Mouse (Mus musculus) liver, embryonic 13.5 days (tissue): ENCODE results near the gene Jsrp1. TPM values are rescaled to one million over a fixed set of nuclear protein-coding genes. Genes with fewer than 3 reads are reported as not detected.

ENCODE experiments used
- ATAC-seq: fragments of 200-750 bp; cut with Nextera tagmentation; 2 replicates; pipeline ENCODE4 v1.8.0; 2017; ENCODE audit warnings: low read depth, mild to moderate bottlenecking, moderate number of reproducible peaks, moderate library complexity
- DNase-seq: peaks from one replicate; pipeline ENCODE4 v3.0.0; 2022
- H3K27ac ChIP-seq: fragments of 300-500 bp; sonication (generic); 2 replicates; pipeline ENCODE4 v1.5.1; 2015; ENCODE audit warnings: moderate library complexity, mild to moderate bottlenecking, inconsistent platforms
- H3K27me3 ChIP-seq: fragments of 300-500 bp; sonication (generic); 2 replicates; pipeline ENCODE4 v1.6.1; 2015; ENCODE audit warnings: mild to moderate bottlenecking, inconsistent platforms
- H3K36me3 ChIP-seq: fragments of 300-500 bp; sonication (generic); 2 replicates; pipeline ENCODE4 v1.6.1; 2015; ENCODE audit warnings: mild to moderate bottlenecking, inconsistent platforms
- H3K4me1 ChIP-seq: fragments of 300-500 bp; sonication (generic); replicated peaks from 2 replicates; pipeline ENCODE4 v1.6.1; 2015; ENCODE audit warnings: inconsistent platforms
- H3K4me2 ChIP-seq: fragments of 300-500 bp; sonication (generic); 2 replicates; pipeline ENCODE4 v1.6.1; 2015; ENCODE audit warnings: inconsistent platforms, mild to moderate bottlenecking, moderate library complexity
- H3K4me3 ChIP-seq: fragments of 300-500 bp; sonication (generic); replicated peaks from 2 replicates; pipeline ENCODE4 v1.5.1; 2015; ENCODE audit warnings: mild to moderate bottlenecking, inconsistent platforms
- H3K9ac ChIP-seq: fragments of 300-500 bp; sonication (generic); 2 replicates; pipeline ENCODE4 v1.6.1; 2015; ENCODE audit warnings: mild to moderate bottlenecking, inconsistent platforms
- H3K9me3 ChIP-seq: fragments of 300-500 bp; sonication (generic); replicated peaks from 2 replicates; pipeline ENCODE4 v1.6.1; 2016; ENCODE audit warnings: inconsistent platforms
- WGBS: fragments of 180-500 bp; shearing (Covaris S2); methylation state at CpG from one replicate; pipeline ENCODE4 v1.1.7; 2015; ENCODE audit not compliant: insufficient replicate concordance; 5-methylcytosine and 5-hydroxymethylcytosine counted together
- polyA plus RNA-seq: library from polyadenylated mRNA; unstranded; fragments of >200 nt; fragmentation: Nextera tagmentation; extraction: Ambion mirVana; gene quantifications from 2 replicates; pipeline ENCODE4 v1.2.1, GENCODE M21; 2015

Jsrp1 gene
- polyA plus RNA-seq, 1 experiment from 2014 or later, result 0.38 TPM

GRCm38 (mm10) chr10:80798150-80799006, 14.9 kb downstream of the Jsrp1 start, which contains the start of the genes Sf3a2 and Plekhj1:
Gene Sf3a2, plus strand, starts transcription at chr10:80798198.
Gene Plekhj1, minus strand, starts transcription at chr10:80798626.
- DNase-seq (peak; percentile 93), ATAC-seq (peak; percentile 92)
- Histone ChIP-seq H3K4me1 (peaks cover 48% of the 10 kb centered on the region), H3K9ac (peak within 1 kb of the TSS; percentile 95), H3K36me3 (peaks cover 67% of the 10 kb centered on the region), H3K27me3 (no peaks in the 10 kb centered on the region), H3K9me3 (no peaks in the 10 kb centered on the region), H3K4me3 (peak within 1 kb of the TSS; percentile 90), H3K4me2 (peak within 1 kb of the TSS; percentile 78), H3K27ac (peak within 1 kb of the TSS; percentile 92)
- WGBS, result under 1% methylated on average over 104 of the region's 104 CpGs

- Histone ChIP-seq H3K27me3 (no peaks in the 10 kb centered on the region), H3K4me2 (peak overlapping the region; percentile 78), H3K9me3 (no peaks in the 10 kb centered on the region), H3K4me1 (peaks cover 48% of the 10 kb centered on the region), H3K36me3 (peaks cover 67% of the 10 kb centered on the region), H3K9ac (peak overlapping the region; percentile 95), H3K27ac (peak overlapping the region; percentile 92), H3K4me3 (peak overlapping the region; percentile 90)
- DNase-seq (no peak), ATAC-seq (peak; percentile 59)
- 2% methylated on average over 59 of the region's 59 CpGs for WGBS
Measured at GRCm38 (mm10) chr10:80797186-80798149, 15.8 kb downstream of the Jsrp1 start.

GRCm38 (mm10) chr10:80796307-80796848, 16.9 kb downstream of the Jsrp1 start:
- Histone ChIP-seq H3K9ac (peak overlapping the region; percentile 95), H3K4me3 (peak overlapping the region; percentile 90), H3K27ac (peak overlapping the region; percentile 92), H3K9me3 (no peaks in the 10 kb centered on the region), H3K4me1 (peaks cover 54% of the 10 kb centered on the region), H3K4me2 (peak overlapping the region; percentile 78), H3K36me3 (peaks cover 67% of the 10 kb centered on the region), H3K27me3 (no peaks in the 10 kb centered on the region)
- 82% methylated on average over 9 of the region's 9 CpGs for WGBS
- ATAC-seq (no peak), DNase-seq (no peak)

GRCm38 (mm10) chr10:80794750-80795149, 18.5 kb downstream of the Jsrp1 start:
- no peak for ATAC-seq
- H3K27me3 ChIP-seq, result no peaks in the 10 kb centered on the region
- peaks cover 44% of the 10 kb centered on the region for H3K4me1 ChIP-seq
- peak overlapping the region; percentile 1; the same call in 1 of the 2 replicates for H3K27ac ChIP-seq
- H3K9me3 ChIP-seq, result no peaks in the 10 kb centered on the region
- H3K9ac ChIP-seq, result no peak overlapping the region
- WGBS, result 91% methylated on average over 8 of the region's 8 CpGs
- peaks cover 70% of the 10 kb centered on the region for H3K36me3 ChIP-seq
- no peak overlapping the region for H3K4me2 ChIP-seq
- H3K4me3 ChIP-seq, result no peak overlapping the region
- no peak for DNase-seq

GRCm38 (mm10) chr10:80793803-80794202, 19.5 kb downstream of the Jsrp1 start:
- Histone ChIP-seq H3K27me3 (no peaks in the 10 kb centered on the region), H3K36me3 (peaks cover 78% of the 10 kb centered on the region), H3K9ac (no peak overlapping the region), H3K4me1 (peaks cover 37% of the 10 kb centered on the region), H3K9me3 (no peaks in the 10 kb centered on the region), H3K27ac (no peak overlapping the region), H3K4me3 (no peak overlapping the region), H3K4me2 (no peak overlapping the region)
- 86% methylated on average over 4 of the region's 4 CpGs for WGBS
- ATAC-seq (no peak), DNase-seq (no peak)

- no peaks in the 10 kb centered on the region for H3K9me3 ChIP-seq
- 88% methylated on average over 13 of the region's 13 CpGs for WGBS
- peaks cover 37% of the 10 kb centered on the region for H3K4me1 ChIP-seq
- H3K4me3 ChIP-seq, result no peak overlapping the region
- no peak overlapping the region for H3K4me2 ChIP-seq
- ATAC-seq (no peak), DNase-seq (no peak)
- no peaks in the 10 kb centered on the region for H3K27me3 ChIP-seq
- H3K36me3 ChIP-seq, result peaks cover 84% of the 10 kb centered on the region
- no peak overlapping the region for H3K9ac ChIP-seq
- H3K27ac ChIP-seq, result no peak overlapping the region
Measured at GRCm38 (mm10) chr10:80793033-80793784, 20.1 kb downstream of the Jsrp1 start.

- Histone ChIP-seq H3K4me2 (no peak overlapping the region), H3K27me3 (no peaks in the 10 kb centered on the region), H3K36me3 (peaks cover 92% of the 10 kb centered on the region), H3K4me3 (no peak overlapping the region), H3K9me3 (no peaks in the 10 kb centered on the region), H3K27ac (no peak overlapping the region), H3K4me1 (peaks cover 37% of the 10 kb centered on the region), H3K9ac (no peak overlapping the region)
- DNase-seq (no peak), ATAC-seq (no peak)
- 64% methylated on average over 41 of the region's 41 CpGs for WGBS
Measured at GRCm38 (mm10) chr10:80792175-80793032, 20.9 kb downstream of the Jsrp1 start.

GRCm38 (mm10) chr10:80791476-80792174, 21.7 kb downstream of the Jsrp1 start:
- no peak overlapping the region for H3K9ac ChIP-seq
- H3K27ac ChIP-seq, result no peak overlapping the region; the same call in 1 of the 2 replicates
- 76% methylated on average over 33 of the region's 33 CpGs for WGBS
- H3K9me3 ChIP-seq, result no peaks in the 10 kb centered on the region
- no peaks in the 10 kb centered on the region for H3K27me3 ChIP-seq
- H3K4me2 ChIP-seq, result no peak overlapping the region
- ATAC-seq (no peak), DNase-seq (no peak)
- H3K4me1 ChIP-seq, result peaks cover 29% of the 10 kb centered on the region
- peaks cover 99% of the 10 kb centered on the region for H3K36me3 ChIP-seq
- no peak overlapping the region for H3K4me3 ChIP-seq

GRCm38 (mm10) chr10:80790761-80791404, 22.4 kb downstream of the Jsrp1 start:
- no peak for DNase-seq
- Histone ChIP-seq H3K27me3 (no peaks in the 10 kb centered on the region), H3K9ac (no peak overlapping the region), H3K4me1 (peaks cover 21% of the 10 kb centered on the region), H3K27ac (peak overlapping the region; percentile 9; the same call in 1 of the 2 replicates), H3K36me3 (peaks cover 99% of the 10 kb centered on the region), H3K4me2 (no peak overlapping the region), H3K4me3 (no peak overlapping the region), H3K9me3 (no peaks in the 10 kb centered on the region)
- 79% methylated on average over 19 of the region's 19 CpGs for WGBS
- ATAC-seq, result no peak
